ENCODE assay signal across 28 mouse cellular contexts in genomic region chr3:54651576-54651975, GRCm38 (mm10). TPM values are rescaled to one million over a fixed set of nuclear protein-coding genes. Genes with fewer than 3 reads are reported as not detected.
A peak's percentile ranks its signal among the peaks of the same experiment; 100 is the strongest.
DNase-seq lines count a peak whose midpoint lies in the region; ATAC-seq lines count a peak whose summit lies in the region.
"Had no signal": no experiment of that assay in that cellular context is flagged by ENCODE, and none has a peak within 500 bp of the region (broad histone marks: within the 10 kb centered on the region; RNA-seq: fewer than 3 reads in every experiment).

No protein-coding gene starts in this region.

- H3K4me3 ChIP-seq in embryonic facial prominence, embryonic 13.5 days: no peak overlapping the region
- no peak overlapping the region for H3K4me3 ChIP-seq in embryonic facial prominence, embryonic 10.5 days
- H3K4me3 ChIP-seq in kidney, embryonic 15.5 days (replicated peaks): no peak overlapping the region
- H3K4me3 ChIP-seq: forebrain, embryonic 12.5 days; hindbrain, embryonic 12.5 days; limb, embryonic 13.5 days; liver, embryonic 12.5 days; midbrain, embryonic 12.5 days; myocyte; neural tube, embryonic 12.5 days had no signal

- DNase-seq in embryonic facial prominence, embryonic 10.5 days (ENCODE audit: low spot score): no peak
- peak; percentile 51 for DNase-seq in kidney, adult 11 months
- DNase-seq in kidney, adult 8-10 months: peak; percentile 61 to 67
- peak; percentile 61 to 67 for DNase-seq in kidney, postnatal 36 days
- no peak for DNase-seq in cerebellum, postnatal 36 days
- DNase-seq: adrenal gland, postnatal 10 days; cerebellum, adult 11 months; cerebellum, adult 9-10 months; embryo, embryonic 11 days; heart, postnatal 36 days; liver, postnatal 0 days; lung, postnatal 36 days; right cerebral cortex, adult 18-20 months; spleen, adult 18-20 months; thymus, postnatal 14 days had no signal

- H3K9ac ChIP-seq in embryonic facial prominence, embryonic 13.5 days: no peak overlapping the region
- no peak overlapping the region for H3K9ac ChIP-seq in kidney, embryonic 15.5 days
- H3K9ac ChIP-seq: forebrain, embryonic 12.5 days; hindbrain, embryonic 12.5 days; limb, embryonic 13.5 days; liver, embryonic 12.5 days; liver, postnatal 0 days; midbrain, embryonic 12.5 days; neural tube, embryonic 12.5 days had no signal

- peak overlapping the region; percentile 62; the same call in 1 of the 2 replicates for H3K27ac ChIP-seq in embryonic facial prominence, embryonic 13.5 days
- H3K27ac ChIP-seq in embryonic facial prominence, embryonic 10.5 days (replicated peaks): no peak overlapping the region
- H3K27ac ChIP-seq in kidney, embryonic 15.5 days: no peak overlapping the region
- H3K27ac ChIP-seq: forebrain, embryonic 12.5 days; hindbrain, embryonic 12.5 days; hindbrain, postnatal 0 days; limb, embryonic 13.5 days; liver, embryonic 12.5 days; midbrain, embryonic 12.5 days; neural tube, embryonic 12.5 days had no signal

- H3K4me1 ChIP-seq in embryonic facial prominence, embryonic 13.5 days: peaks cover 30% of the 10 kb centered on the region
- 0 out of 2 replicates have a peak, but pooled peaks cover 6% of the 10 kb centered on the region for H3K4me1 ChIP-seq in embryonic facial prominence, embryonic 10.5 days
- no peaks in the 10 kb centered on the region for H3K4me1 ChIP-seq in kidney, embryonic 15.5 days
- H3K4me1 ChIP-seq: forebrain, embryonic 12.5 days; hindbrain, embryonic 12.5 days; liver, embryonic 12.5 days; midbrain, embryonic 12.5 days; neural tube, embryonic 12.5 days had no signal

- no peaks in the 10 kb centered on the region for H3K9me3 ChIP-seq in embryonic facial prominence, embryonic 13.5 days
- no peaks in the 10 kb centered on the region for H3K9me3 ChIP-seq in embryonic facial prominence, embryonic 10.5 days
- no peaks in the 10 kb centered on the region for H3K9me3 ChIP-seq in kidney, embryonic 15.5 days (replicated peaks)
- H3K9me3 ChIP-seq: forebrain, embryonic 12.5 days; hindbrain, embryonic 12.5 days; limb, embryonic 13.5 days; liver, embryonic 12.5 days; midbrain, embryonic 12.5 days; neural tube, embryonic 12.5 days had no signal

- no peaks in the 10 kb centered on the region for H3K27me3 ChIP-seq in embryonic facial prominence, embryonic 13.5 days
- H3K27me3 ChIP-seq in embryonic facial prominence, embryonic 10.5 days (replicated peaks; ENCODE audit: low read depth, poor library complexity, severe bottlenecking): no peaks in the 10 kb centered on the region
- H3K27me3 ChIP-seq in kidney, embryonic 15.5 days: no peaks in the 10 kb centered on the region
- H3K27me3 ChIP-seq: CH12.LX; forebrain, embryonic 12.5 days; hindbrain, embryonic 12.5 days; limb, embryonic 13.5 days; liver, embryonic 12.5 days; midbrain, embryonic 12.5 days; neural tube, embryonic 12.5 days had no signal

- ATAC-seq in embryonic facial prominence, embryonic 13.5 days (ENCODE audit: insufficient number of reproducible peaks, insufficient read depth, low FRiP score, low TSS enrichment, low read depth): no peak
- ATAC-seq in kidney, embryonic 15.5 days (replicated peaks; ENCODE audit: low FRiP score): no peak
- ATAC-seq: hindbrain, postnatal 0 days; intestine, embryonic 16.5 days; liver, embryonic 12.5 days; liver, postnatal 0 days had no signal

- 30% methylated on average over 4 of the region's 4 CpGs for WGBS in embryonic facial prominence, embryonic 13.5 days
- 75% methylated on average over 4 of the region's 4 CpGs for WGBS in embryonic facial prominence, embryonic 10.5 days
- 71% methylated on average over 4 of the region's 4 CpGs for WGBS in kidney, embryonic 15.5 days

- no peak overlapping the region for H3K4me2 ChIP-seq in embryonic facial prominence, embryonic 13.5 days
- H3K4me2 ChIP-seq in kidney, embryonic 15.5 days: no peak overlapping the region
- H3K4me2 ChIP-seq: forebrain, embryonic 12.5 days; heart, embryonic 11.5 days; hindbrain, embryonic 12.5 days; limb, embryonic 13.5 days; liver, embryonic 12.5 days; midbrain, embryonic 12.5 days; neural tube, embryonic 12.5 days had no signal

- no peaks in the 10 kb centered on the region for H3K36me3 ChIP-seq in embryonic facial prominence, embryonic 13.5 days
- H3K36me3 ChIP-seq in embryonic facial prominence, embryonic 10.5 days (replicated peaks): no peaks in the 10 kb centered on the region
- H3K36me3 ChIP-seq in kidney, embryonic 15.5 days: no peaks in the 10 kb centered on the region
- H3K36me3 ChIP-seq: forebrain, embryonic 12.5 days; hindbrain, embryonic 12.5 days; limb, embryonic 13.5 days; liver, embryonic 12.5 days; midbrain, embryonic 12.5 days; neural tube, embryonic 12.5 days had no signal

RNA-seq across cellular contexts. Expression of gene Supt20, which starts 41.0 kb away (rescaled TPM):
- 125 and 128 TPM in 2 replicates for polyA plus RNA-seq in embryonic facial prominence, embryonic 13.5 days (2015; fragmentation: Nextera tagmentation; extraction: Ambion mirVana)
- polyA plus RNA-seq in embryonic facial prominence, embryonic 10.5 days (2016; fragmentation: Nextera tagmentation; extraction: Ambion mirVana): 114 and 115 TPM in 2 replicates
- polyA plus RNA-seq in kidney, embryonic 15.5 days (2015; fragmentation: Nextera tagmentation; extraction: Ambion mirVana): 109 and 115 TPM in 2 replicates

Comparison
In these comparisons a context has a peak if more than half of its experiments do, and no peak if none do; other contexts are left out.
1. DNase-seq: peak in kidney, adult 11 months (single experiment), kidney, adult 8-10 months (2 of 2) and kidney, postnatal 36 days (2 of 2); none in embryonic facial prominence, embryonic 10.5 days (single experiment) and cerebellum, postnatal 36 days (0 of 2).